Mouse (Mus musculus): ENCODE data around the gene Hist1h2an. TPM values are rescaled to one million over a fixed set of nuclear protein-coding genes. Genes with fewer than 3 reads are reported as not detected.
"Not testable (repeated sequence)": the region's sequence is repeated elsewhere in the genome, so short reads cannot be mapped to it uniquely, and the experiment has no call there.

Hist1h2an gene
- total RNA-seq, 2 experiments from 2014 or later: 37.7 to 43.5 TPM

DNA sequence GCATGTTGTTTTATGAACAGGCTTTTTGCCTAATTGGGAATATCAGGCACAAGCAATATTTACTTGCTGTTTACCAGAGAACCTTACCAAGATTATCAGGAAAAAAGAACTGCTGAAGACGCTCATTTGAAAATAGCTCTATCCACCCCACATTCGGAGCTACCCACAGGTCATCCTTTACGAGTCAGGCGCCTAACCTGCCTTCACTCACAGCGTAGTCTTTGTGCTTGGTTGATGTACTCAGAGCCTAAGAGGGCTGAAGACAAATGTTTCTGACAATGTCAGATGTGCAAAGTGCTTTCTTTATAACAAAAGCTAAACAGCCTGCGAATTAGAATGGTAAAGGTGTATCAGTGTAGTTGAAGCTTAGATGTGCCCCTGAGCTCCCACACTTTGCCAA lies 2.7 kb downstream of the Hist1h2an start:
- no peak for DNase-seq
- intact Hi-C loops (cut with DNase I): loop anchor here (2.0 kb wide), 1 partner anchor 74 kb away; no protein-coding TSS in a partner anchor

DNA sequence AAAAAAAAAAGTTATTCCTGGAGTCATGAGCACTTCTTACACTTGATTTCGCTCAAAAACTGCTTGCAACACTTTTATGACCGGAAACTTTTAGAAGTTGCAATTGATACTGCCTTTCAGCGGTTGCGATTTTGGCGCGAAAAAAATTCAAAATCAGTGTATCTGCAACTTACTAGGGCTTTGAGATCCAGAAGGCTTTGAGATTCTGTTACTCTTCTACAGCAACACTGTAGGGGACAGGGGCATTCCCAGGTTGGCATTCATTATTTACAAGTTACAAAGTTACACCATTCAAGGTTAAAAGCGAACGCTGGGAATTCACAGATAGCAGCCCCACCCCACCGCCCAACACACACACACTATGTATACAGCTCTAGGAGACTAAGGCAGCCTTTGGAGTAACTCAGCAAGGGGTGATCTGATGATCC lies 3.3 kb downstream of the Hist1h2an start:
- intact Hi-C loops (cut with DNase I): loop anchor here (2.0 kb wide), 1 partner anchor 73 kb away; no protein-coding TSS in a partner anchor
- DNase-seq: peak; percentile 35 to 63

DNA sequence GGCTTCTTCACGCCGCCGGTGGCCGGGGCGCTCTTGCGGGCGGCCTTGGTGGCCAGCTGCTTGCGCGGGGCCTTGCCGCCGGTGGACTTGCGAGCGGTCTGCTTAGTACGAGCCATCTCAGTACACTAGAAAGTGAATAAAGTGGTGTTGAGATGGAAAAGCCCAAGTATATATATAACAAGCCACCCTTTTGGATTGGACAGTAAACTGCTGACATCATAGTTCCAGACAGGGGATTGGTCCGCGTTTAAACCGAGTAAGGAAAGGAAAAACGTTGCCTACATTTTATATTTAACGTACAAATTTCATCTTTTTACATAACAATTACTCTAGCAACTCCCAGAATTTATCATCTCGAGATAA lies 3.8 kb downstream of the Hist1h2an start, which contains the start of gene Hist1h3i:
TSS of gene Hist1h3i (minus strand) at position 116 of the 363 bp plus-strand sequence.
- intact Hi-C loops (cut with DNase I): no loop called here
- DNase-seq: peak; percentile 80 to 81

DNA sequence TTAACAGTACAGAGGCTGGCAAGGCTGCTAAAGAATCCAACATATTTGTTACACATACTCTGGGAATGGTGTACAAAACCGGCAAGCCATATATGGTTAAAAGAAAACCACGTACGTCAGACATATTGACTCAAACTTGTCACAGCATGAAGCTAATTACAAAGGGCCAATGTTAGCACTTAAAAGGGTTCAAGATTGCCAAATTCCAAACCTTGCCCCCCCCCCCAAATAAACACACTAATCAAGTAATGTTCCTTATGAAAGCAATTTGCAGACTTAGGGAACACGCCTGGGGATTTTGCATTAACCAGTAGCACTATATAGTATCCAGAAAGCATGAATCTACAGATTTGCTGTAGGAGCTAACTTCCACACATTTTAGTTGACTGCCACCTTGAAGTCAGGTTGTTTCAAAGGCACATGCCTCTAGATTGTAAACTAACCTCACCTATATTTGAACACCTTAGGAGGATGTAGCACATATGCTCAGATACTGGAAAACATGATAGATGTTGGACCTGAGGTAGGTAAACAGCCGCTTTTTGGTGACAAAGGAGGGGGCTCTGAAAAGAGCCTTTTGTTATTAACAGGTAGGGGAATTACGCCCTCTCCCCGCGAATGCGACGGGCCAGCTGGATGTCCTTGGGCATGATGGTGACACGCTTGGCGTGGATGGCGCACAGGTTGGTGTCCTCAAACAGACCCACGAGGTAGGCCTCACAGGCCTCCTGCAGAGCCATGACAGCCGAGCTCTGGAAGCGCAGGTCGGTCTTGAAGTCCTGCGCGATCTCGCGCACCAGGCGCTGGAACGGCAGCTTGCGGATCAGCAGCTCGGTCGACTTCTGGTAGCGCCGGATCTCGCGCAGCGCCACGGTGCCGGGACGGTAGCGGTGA lies 4.4 kb downstream of the Hist1h2an start:
- intact Hi-C loops (cut with DNase I): not testable (repeated sequence)
- DNase-seq: peak in 1 of 2 experiments; percentile 38

DNA sequence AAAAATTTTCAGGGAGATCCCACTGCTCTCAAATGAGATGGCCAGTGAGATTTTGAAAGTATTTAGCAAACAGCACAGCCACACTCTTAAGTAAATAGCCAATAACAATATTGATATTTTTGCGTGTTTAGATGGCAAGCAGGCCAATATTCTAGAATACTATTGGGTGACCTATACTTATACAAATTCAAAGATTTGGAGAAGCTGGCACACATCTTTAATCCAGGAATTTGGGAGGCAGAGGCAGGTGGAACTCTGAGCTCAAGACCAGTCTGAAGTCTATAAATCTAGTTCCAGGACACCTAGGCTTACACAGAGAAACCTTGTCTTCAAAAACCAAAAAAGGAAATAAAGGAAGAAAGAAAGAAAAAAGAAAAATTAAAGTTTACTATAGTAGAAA lies 5.4 kb downstream of the Hist1h2an start:
- intact Hi-C loops (cut with DNase I): loop anchor here (2.0 kb wide), 1 partner anchor 29 kb away; the partner anchor contains the start of gene Hist1h2ak
- no peak for DNase-seq

DNA sequence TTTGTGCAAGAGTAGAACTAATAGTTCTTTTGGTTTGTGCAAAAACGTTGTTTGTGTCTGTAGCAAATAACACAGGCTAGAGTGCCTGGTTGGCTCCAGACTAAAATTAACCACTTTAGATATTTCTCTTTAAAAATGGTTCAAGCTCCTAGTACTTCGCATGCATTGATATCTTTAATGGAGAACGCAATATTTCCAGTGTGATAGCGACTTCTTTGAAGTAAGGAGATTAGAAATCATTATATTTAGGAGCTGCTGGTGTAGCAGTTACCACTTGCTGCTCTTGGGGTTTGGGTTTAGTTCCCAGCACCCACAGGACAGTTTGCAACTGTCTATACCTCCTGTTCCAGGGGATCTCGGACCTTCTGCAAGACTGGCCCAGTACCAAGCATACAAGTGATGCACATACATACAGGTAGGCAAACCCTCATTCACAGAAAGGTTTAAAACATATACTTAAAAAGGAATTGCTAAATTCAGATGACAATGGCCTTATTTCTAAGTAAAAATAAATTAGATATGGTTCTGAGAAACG lies 5.9 kb downstream of the Hist1h2an start:
- DNase-seq: no peak
- intact Hi-C loops (cut with DNase I): loop anchor here (2.0 kb wide), 1 partner anchor 28 kb away; the partner anchor contains the start of gene Hist1h2ak

DNA sequence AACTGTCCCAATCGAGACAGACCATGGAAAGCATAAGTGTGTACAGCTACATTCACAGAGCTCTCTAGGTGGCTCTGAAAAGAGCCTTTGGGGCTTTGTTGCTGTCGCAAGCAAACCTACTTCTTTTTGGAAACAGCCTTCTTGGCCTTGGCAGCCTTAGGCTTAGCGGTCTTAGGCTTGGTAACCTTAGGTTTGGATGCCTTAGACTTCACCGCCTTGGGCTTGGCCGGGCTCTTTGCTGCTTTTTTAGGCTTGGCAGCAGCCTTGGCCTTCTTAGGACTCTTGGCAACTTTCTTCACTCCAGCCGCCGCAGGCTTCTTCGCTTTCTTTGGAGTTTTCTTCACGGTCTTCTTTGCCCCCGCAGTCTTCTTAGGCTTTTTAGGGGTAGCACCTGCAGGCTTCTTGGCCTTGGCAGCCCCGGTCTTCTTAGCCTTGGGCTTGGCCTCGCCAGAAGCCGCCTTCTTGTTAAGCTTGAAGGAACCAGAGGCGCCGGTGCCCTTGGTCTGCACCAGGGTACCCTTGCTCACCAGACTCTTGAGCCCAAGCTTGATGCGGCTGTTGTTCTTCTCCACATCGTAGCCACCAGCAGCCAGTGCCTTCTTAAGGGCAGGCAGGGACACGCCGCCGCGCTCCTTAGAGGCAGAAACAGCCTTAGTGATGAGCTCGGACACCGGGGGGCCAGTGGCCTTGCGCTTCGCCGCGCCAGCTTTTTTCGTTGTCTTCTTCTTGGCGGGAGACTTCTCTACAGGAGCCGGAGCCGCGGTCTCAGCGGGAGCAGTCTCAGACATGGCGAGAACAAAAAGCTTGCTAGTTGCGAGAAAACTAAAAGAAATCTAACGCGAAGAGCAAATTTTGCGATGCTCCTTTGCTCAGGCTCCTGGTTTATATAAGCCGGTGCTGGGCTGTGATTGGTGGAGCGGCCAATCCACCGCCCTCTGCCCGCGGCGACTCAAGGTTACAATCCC lies 7.0 kb downstream of the Hist1h2an start, which contains the start of gene Hist1h1b:
TSS of gene Hist1h1b (minus strand) at position 859 of the 965 bp plus-strand sequence.
- intact Hi-C loops (cut with DNase I): loop anchor here (2.0 to 5.0 kb wide), 2 partner anchors 27 to 58 kb away; partner anchors contain the start of genes Hist1h2ak and Hist1h2bm
- DNase-seq: peak; percentile 75 to 76

DNA sequence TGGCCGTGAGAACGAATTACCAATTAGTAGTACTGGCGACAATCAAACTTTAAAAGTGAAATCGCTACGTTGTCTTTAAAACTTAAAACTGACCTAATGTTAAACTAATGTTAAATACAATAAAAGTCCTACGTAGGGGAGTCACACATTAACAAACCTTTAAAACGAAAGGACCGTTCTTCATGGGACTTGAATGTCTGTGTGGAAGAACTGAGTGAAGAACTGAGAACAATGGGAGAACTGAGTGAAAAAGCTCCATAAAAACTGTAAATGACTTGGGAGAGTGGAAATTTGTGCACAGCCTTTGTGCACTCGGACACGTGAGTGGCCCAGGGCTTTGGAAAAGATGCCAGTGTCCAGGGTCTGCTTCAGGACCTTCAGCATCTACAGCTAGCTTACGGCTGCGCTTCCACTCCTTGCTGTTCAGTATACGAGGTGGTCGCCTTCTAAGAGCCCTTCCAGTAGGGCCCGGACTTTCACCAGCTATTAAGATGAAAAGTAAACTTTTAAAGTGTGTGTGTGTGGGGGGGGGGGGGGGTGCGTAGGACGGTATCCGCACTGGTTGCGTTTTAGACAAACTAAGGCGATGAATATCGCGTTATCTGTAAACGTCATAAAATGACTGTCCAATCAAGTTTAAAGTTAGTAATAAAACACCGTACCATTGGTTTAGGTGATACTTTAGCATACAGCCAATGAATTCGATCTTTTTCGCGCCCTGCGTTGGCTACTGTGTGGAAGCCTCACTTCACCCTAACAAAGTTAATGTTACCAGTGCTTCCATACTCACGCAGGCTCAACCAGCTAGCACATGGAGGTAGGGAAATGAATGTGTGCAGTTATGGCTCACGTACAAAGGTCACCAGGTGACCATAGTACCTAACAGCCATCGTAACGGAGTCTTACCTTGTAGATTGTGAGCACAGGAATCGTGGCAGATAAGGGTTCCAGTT lies 7.9 kb downstream of the Hist1h2an start:
- intact Hi-C loops (cut with DNase I): loop anchor here (5.0 kb wide), 1 partner anchor 57 kb away; the partner anchor contains the start of gene Hist1h2bm

DNA sequence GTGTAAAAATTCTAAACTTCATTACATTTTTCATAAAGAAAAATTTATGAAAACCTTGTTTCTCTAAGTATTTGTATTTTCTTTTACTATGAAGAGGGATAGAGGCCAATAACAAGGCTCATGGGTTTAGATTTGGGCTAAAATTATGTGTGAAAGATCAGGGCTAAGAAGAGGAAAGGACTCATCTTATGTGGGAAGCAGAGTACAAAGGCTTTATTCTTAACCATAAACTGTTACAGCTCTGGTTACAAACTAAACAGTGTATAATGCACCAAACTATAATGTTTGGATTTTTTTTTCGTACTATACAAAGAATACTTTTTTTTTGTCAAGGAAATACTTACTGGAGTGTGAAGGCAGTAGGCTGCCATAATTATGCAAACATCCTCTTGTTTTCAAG lies 31.3 kb downstream of the Hist1h2an start:
- no peak for DNase-seq
- intact Hi-C loops (cut with DNase I): loop anchor here (10.0 kb wide), 1 partner anchor 1999 kb away; the partner anchor contains the start of genes Hist1h2ab, Hist1h3b and Hist1h4b

More for the DNA sequence above, 7.9 kb downstream of the Hist1h2an start:
- DNase-seq: peak; percentile 80 to 84

DNA sequence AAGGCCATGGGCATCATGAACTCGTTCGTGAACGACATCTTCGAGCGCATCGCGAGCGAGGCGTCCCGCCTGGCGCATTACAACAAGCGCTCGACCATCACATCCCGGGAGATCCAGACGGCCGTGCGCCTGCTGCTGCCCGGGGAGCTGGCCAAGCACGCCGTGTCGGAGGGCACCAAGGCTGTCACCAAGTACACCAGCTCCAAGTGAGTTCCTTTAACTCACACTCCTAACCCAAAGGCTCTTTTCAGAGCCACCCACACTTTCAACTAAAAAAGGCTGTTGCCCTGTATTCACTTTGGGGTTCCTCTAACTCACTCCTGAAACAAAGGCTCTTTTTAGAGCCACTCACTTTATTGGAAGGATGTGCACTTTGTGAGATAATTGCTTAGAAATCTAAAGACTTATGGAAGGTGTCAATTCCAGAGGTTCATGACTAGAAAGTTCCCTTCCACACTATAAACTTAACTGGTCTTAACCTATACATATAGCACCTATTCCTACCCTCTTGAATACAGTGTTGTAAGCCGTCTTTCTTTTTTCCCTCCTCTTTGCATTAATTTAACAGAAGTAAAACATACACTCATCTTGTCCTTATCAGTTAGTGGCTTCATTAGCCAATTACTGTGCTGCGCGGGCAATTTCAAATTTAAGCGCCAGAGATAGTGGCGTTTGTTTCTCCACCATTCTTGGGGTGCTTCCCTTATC lies 32.6 kb downstream of the Hist1h2an start:
- intact Hi-C loops (cut with DNase I): loop anchor here (10.0 kb wide), 1 partner anchor 2000 kb away; the partner anchor contains the start of genes Hist1h2ab, Hist1h3b and Hist1h4b
- peak; percentile 32 to 50 for DNase-seq

DNA sequence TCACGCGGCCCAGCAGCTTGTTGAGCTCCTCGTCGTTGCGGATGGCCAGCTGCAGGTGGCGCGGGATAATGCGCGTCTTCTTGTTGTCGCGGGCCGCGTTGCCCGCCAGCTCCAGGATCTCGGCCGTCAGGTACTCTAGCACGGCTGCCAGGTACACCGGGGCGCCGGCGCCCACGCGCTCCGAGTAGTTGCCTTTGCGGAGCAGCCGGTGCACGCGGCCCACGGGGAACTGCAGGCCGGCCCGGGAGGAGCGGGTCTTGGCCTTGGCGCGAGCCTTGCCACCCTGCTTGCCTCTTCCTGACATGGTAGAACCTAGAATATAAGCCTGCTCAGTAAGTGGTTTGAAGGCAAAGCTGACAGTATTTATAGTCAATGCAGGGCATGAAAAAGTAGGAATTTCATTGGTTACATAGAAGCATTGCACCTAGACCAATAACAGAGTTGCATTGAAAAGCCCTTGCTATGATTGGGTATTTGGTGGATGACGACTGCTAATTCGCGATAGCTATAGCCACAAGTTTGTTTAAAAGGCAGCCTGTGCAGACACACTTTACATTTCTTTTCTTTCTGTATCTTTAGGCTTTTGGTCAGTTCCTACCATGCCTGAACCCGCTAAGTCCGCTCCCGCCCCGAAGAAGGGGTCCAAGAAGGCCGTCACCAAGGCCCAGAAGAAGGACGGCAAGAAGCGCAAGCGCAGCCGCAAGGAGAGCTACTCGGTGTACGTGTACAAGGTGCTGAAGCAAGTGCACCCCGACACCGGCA lies 33.3 kb downstream of the Hist1h2an start, which contains the start of the genes Hist1h2ak and Hist1h2bn:
TSS of gene Hist1h2ak (minus strand) at position 304 of the 762 bp plus-strand sequence.
TSS of gene Hist1h2bn (plus strand) at position 600 of the 762 bp plus-strand sequence.
- intact Hi-C loops (cut with DNase I): loop anchor here (2.0 to 10.0 kb wide), 2 partner anchors 27 to 2001 kb away; partner anchors contain the start of genes Hist1h1b, Hist1h2ab, Hist1h3b and Hist1h4b
- DNase-seq: peak; percentile 80 to 82

DNA sequence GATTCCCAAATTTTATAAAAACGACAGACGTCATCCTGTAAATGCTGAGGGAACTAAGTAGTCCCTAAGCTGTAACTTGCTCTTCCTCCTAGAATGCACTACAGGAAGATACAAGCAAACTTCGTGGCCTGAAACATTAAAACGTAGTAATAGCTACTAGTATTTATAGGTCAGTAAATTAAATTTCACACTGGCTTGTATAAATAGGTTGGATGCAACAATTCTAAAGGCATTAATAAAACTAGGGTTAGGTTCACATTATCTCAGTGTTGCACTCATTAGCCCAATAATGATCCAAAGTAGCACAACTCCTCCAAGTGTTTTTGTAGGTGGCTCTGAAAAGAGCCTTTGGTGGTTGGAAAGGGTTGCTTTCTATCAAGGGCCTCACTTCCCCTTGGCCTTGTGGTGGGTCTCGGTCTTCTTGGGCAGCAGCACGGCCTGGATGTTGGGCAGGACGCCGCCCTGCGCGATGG lies 33.9 kb downstream of the Hist1h2an start:
- intact Hi-C loops (cut with DNase I): loop anchor here (2.0 to 10.0 kb wide), 2 partner anchors 28 to 2002 kb away; partner anchors contain the start of genes Hist1h1b, Hist1h2ab, Hist1h3b and Hist1h4b

DNA sequence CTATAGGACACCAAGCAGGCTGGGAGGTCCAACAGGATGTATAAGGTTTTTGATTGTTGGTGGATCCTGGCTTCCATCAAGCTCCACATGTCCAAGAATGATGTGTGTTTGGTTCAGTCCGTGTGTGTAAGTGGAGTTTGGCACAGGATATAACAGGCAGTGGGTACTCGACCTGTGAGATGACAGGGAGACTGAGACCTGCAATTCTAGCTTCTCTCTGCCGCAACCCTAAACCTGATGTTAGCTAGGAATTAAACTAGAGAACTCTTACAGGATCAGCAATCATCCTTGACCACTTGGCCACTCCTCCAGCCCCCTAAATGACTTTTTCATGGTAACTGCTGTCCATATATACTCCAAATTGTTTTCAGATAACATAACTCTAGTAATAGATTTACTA lies 34.7 kb downstream of the Hist1h2an start:
- no peak for DNase-seq
- intact Hi-C loops (cut with DNase I): loop anchor here (2.0 to 10.0 kb wide), 2 partner anchors 28 to 2002 kb away; partner anchors contain the start of genes Hist1h1b, Hist1h2ab, Hist1h3b and Hist1h4b

More for the DNA sequence above, 33.9 kb downstream of the Hist1h2an start:
- no peak for DNase-seq

DNA sequence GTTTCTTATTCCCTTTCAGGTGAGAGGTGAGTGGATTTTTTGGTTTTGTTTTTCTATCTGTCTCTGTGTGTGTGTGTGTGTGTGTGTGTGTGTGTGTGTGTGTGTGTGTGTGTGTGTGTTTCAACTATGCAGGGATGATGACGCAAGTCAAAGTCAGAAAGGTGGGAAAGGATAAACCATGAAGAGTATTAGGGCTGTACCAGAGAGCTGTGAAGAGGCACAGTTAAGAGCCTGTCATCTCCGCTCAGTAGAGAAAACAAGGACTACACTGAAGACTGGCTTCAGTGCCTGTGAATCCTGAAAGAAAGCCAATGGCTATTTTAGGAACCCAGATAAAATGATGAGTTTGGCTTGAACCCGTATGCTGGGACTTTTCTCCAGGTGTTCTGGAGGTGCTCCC lies 35.2 kb downstream of the Hist1h2an start:
- intact Hi-C loops (cut with DNase I): loop anchor here (2.0 to 10.0 kb wide), 2 partner anchors 29 to 2003 kb away; partner anchors contain the start of genes Hist1h1b, Hist1h2ab, Hist1h3b and Hist1h4b
- DNase-seq: no peak

DNA sequence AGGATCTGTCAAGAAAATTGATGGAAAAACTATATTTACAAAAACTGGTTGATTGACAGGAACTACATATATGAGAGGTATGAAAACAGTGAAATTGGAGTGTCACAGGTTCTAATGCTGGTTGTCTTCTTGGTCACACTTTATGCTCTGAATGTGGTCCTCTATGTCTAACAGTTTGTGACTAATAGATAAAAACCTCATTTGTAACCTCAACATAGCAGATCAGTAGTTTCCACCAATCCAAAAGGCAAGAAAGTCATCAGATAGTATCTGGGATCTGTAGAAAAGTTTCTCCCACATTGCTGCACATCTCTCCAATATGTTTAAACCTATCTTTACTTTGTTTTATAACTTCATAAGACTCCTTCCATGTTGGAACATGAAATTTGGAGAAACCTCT lies 35.6 kb downstream of the Hist1h2an start:
- intact Hi-C loops (cut with DNase I): loop anchor here (10.0 kb wide), 1 partner anchor 2003 kb away; the partner anchor contains the start of genes Hist1h2ab, Hist1h3b and Hist1h4b
- no peak for DNase-seq
